Mouse (Mus musculus): ENCODE results near the gene Wwox. TPM values are rescaled to one million over a fixed set of nuclear protein-coding genes. Genes with fewer than 3 reads are reported as not detected.

Wwox gene
- polyA plus RNA-seq, 1 experiment, result 14.9 TPM

DNA sequence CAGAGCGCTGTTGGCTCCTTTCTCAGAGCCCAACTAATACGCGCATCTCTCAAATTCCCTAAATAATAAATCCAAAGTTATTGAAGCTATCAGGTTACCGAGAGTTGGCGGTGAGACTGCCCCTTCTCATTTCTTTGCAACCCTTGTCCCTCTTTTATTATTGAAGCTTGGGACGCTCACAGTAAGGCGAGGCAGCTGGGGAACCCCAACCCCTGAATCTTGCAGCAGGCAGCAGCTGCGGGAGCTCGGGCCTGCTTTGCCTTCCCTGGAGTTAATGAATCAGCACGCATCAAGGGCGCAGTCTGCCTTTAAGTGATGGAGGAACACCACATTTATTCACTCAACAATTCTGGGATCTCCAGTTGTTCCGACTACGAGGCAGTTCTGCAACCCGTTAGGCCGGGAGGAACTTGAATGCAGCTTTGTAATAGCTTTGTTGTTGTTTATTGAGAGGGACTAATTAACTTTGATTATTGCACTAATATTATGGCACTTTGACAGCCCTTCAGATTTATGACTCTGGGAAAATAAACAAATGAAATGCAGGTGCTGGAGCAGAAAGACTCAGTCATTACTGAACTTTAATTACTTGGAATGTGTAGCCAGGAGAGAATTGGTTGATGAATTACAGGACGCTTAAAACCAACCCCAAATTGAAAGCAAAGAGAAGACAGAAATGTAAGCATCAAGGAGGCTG, 60.1 kb downstream of the Wwox start:
- no peak overlapping the region for H3K27ac ChIP-seq (ENCODE audit: control insufficient read depth, insufficient read depth, low read depth, low read length)
- no peaks in the 10 kb centered on the region for H3K4me1 ChIP-seq (ENCODE audit: control insufficient read depth, insufficient read depth, low read length)
- TF ChIP-seq CTCF (IDR thresholded peaks at IDR 0.05; ENCODE audit: control insufficient read depth, insufficient read depth, insufficient replicate concordance, low read depth, low read length) (no peak), POLR2A (IDR thresholded peaks at IDR 0.05; ENCODE audit: control insufficient read depth, low read depth, low read length) (no peak)
- H3K4me3 ChIP-seq (ENCODE audit: control insufficient read depth, low read depth, low read length), result no peak overlapping the region
- no peaks in the 10 kb centered on the region for H3K36me3 ChIP-seq (ENCODE audit: control insufficient read depth, insufficient read depth, low read length)
- H3K27me3 ChIP-seq (ENCODE audit: control insufficient read depth, insufficient read depth, low read length), result no peaks in the 10 kb centered on the region

DNA sequence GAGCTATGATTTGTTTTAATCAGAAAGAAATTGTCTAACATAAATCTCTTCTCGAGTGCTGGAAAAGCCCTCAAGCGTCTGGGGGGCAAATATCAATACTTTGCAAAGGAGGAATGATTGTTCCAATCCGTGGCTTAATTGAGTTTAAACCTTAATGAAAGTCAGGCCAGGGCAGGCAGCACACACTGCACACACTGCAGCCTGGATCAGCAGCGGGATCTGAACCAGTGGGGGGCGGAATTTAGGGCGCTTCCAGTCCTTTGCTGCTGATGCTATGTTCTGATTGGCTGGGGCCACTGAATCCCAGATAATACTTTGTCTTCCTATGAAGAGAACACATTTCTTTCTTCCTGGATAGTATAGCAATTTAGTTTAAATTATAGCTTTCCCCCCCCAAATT, 62.5 kb downstream of the Wwox start:
- TF ChIP-seq CTCF (IDR thresholded peaks at IDR 0.05; ENCODE audit: control insufficient read depth, insufficient read depth, insufficient replicate concordance, low read depth, low read length), result no peak
- no peak for TF ChIP-seq POLR2A (IDR thresholded peaks at IDR 0.05; ENCODE audit: control insufficient read depth, low read depth, low read length)
- no peak overlapping the region for H3K4me3 ChIP-seq (ENCODE audit: control insufficient read depth, low read depth, low read length)
- H3K4me1 ChIP-seq (ENCODE audit: control insufficient read depth, insufficient read depth, low read length), result no peaks in the 10 kb centered on the region
- H3K27me3 ChIP-seq (ENCODE audit: control insufficient read depth, insufficient read depth, low read length), result no peaks in the 10 kb centered on the region
- no peaks in the 10 kb centered on the region for H3K36me3 ChIP-seq (ENCODE audit: control insufficient read depth, insufficient read depth, low read length)
- no peak overlapping the region for H3K27ac ChIP-seq (ENCODE audit: control insufficient read depth, insufficient read depth, low read depth, low read length)

DNA sequence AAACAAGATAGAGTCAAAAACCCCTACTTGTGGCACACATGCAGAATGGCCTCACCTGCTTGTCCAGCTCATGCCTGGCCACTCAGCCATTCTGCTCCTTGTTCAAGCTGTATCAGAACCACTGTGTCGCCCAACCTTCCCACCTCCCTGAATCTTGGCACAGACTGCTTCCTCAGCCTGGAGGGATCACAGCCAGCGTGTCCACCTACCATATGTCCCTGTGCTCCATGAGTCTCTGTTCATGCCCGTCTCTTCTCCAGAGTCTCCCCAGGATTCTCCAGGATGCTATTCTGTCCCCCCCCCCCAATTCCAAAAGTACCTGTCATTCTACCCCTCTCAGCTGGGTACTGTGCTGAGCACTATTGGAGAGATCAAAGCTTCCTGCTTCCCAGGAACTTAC, 63.7 kb downstream of the Wwox start:
- Histone ChIP-seq H3K4me1 (ENCODE audit: control insufficient read depth, insufficient read depth, low read length) (no peaks in the 10 kb centered on the region), H3K27me3 (ENCODE audit: control insufficient read depth, insufficient read depth, low read length) (no peaks in the 10 kb centered on the region), H3K27ac (ENCODE audit: control insufficient read depth, insufficient read depth, low read depth, low read length) (no peak overlapping the region), H3K36me3 (ENCODE audit: control insufficient read depth, insufficient read depth, low read length) (no peaks in the 10 kb centered on the region), H3K4me3 (ENCODE audit: control insufficient read depth, low read depth, low read length) (no peak overlapping the region)
- TF ChIP-seq CTCF (IDR thresholded peaks at IDR 0.05; ENCODE audit: control insufficient read depth, insufficient read depth, insufficient replicate concordance, low read depth, low read length), result no peak
- no peak for TF ChIP-seq POLR2A (IDR thresholded peaks at IDR 0.05; ENCODE audit: control insufficient read depth, low read depth, low read length)

DNA sequence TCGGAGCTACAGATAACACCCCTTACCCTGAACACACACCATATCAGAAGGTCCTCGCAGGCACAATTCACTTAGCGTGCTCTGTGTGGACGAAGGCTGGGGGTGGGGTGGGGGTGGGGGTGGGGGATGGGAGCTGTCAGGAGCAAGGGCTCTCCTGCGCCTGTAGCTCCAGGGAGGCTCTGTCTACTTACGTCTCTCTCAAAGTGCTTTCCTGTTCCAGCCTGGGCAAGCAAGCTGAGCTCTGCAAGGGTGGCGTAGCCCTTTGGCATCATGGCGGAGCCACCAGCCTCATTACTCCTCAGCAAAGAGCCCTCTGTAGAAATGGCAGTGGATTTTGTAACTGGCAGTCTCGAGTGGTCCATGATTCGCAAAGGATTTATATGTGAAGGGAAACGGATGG, 65.4 kb downstream of the Wwox start:
- H3K27ac ChIP-seq (ENCODE audit: control insufficient read depth, insufficient read depth, low read depth, low read length), result no peak overlapping the region
- H3K4me3 ChIP-seq (ENCODE audit: control insufficient read depth, low read depth, low read length), result no peak overlapping the region
- TF ChIP-seq POLR2A (IDR thresholded peaks at IDR 0.05; ENCODE audit: control insufficient read depth, low read depth, low read length), result no peak
- TF ChIP-seq CTCF (IDR thresholded peaks at IDR 0.05; ENCODE audit: control insufficient read depth, insufficient read depth, insufficient replicate concordance, low read depth, low read length), result no peak
- H3K4me1 ChIP-seq (ENCODE audit: control insufficient read depth, insufficient read depth, low read length), result no peaks in the 10 kb centered on the region
- H3K27me3 ChIP-seq (ENCODE audit: control insufficient read depth, insufficient read depth, low read length), result no peaks in the 10 kb centered on the region
- no peaks in the 10 kb centered on the region for H3K36me3 ChIP-seq (ENCODE audit: control insufficient read depth, insufficient read depth, low read length)

DNA sequence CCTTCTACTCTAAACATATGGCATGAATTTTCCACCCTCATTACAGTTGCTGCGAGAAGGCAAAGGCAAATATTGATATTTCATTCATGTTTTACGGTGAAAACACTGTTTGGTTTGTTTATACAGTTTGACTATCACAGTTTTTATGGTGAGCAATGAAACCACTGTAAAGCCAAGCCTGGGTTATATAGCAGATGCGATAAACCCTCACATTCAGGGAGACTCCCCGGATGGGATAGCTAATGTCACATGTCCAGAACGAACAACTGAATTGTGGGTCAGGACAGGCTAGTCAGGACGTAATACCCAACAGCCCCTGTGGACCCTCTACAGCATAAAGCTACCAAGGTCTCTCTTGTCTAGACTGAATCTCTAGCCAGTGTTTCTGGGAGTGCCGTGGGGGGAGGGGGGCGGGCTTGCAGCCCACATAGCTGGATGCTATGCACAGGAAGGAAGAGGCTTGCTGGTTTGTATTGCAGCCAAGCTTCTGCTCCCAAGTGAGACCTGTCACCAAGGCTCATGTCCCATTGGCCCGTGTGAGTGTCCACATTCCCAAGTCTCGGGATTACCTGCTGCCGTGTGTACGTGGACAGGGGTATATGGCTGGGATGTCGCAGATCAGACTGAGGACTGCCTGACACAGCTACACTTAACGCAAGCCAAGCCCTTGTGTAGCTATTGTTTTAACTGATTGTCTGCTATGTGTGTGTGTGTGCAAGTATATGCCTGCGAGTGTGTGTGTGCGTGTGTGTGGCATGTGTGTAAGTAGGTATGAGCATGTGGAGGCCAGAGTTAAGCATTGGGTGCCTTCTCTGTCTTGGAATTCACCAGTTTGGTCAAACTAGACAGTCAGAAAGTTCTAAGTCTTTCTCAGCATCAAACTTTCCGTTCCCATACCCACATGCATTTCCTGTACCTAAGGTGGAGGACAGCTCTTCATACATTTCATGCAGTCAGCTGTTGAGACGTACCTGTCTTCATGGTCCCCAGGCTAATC, 66.2 kb downstream of the Wwox start:
- no peak overlapping the region for H3K4me3 ChIP-seq (ENCODE audit: control insufficient read depth, low read depth, low read length)
- no peaks in the 10 kb centered on the region for H3K27me3 ChIP-seq (ENCODE audit: control insufficient read depth, insufficient read depth, low read length)
- no peaks in the 10 kb centered on the region for H3K36me3 ChIP-seq (ENCODE audit: control insufficient read depth, insufficient read depth, low read length)
- no peaks in the 10 kb centered on the region for H3K4me1 ChIP-seq (ENCODE audit: control insufficient read depth, insufficient read depth, low read length)
- H3K27ac ChIP-seq (ENCODE audit: control insufficient read depth, insufficient read depth, low read depth, low read length), result no peak overlapping the region
- TF ChIP-seq CTCF (IDR thresholded peaks at IDR 0.05; ENCODE audit: control insufficient read depth, insufficient read depth, insufficient replicate concordance, low read depth, low read length) (no peak), POLR2A (IDR thresholded peaks at IDR 0.05; ENCODE audit: control insufficient read depth, low read depth, low read length) (no peak)

DNA sequence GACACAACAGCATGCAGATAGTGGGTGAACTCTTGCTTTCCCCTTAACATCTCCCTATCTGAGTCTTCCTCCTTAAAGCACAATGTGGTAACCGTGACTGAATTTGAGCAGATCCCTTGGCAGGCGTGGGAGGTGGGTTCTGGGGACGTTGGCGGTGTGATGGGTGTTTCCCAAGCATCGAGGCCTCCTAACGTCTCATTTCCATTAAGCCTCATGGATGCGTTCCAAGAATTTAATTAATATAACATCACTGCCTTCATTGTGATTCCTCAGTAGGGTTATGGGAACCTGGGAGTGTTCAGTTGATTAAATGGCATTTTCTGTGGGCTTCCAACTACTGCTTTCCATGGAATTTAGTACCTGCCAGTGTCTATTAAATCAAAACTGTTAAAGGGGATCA, 67.9 kb downstream of the Wwox start:
- no peaks in the 10 kb centered on the region for H3K36me3 ChIP-seq (ENCODE audit: control insufficient read depth, insufficient read depth, low read length)
- H3K27ac ChIP-seq (ENCODE audit: control insufficient read depth, insufficient read depth, low read depth, low read length), result no peak overlapping the region
- no peaks in the 10 kb centered on the region for H3K4me1 ChIP-seq (ENCODE audit: control insufficient read depth, insufficient read depth, low read length)
- no peak for TF ChIP-seq POLR2A (IDR thresholded peaks at IDR 0.05; ENCODE audit: control insufficient read depth, low read depth, low read length)
- no peak for TF ChIP-seq CTCF (IDR thresholded peaks at IDR 0.05; ENCODE audit: control insufficient read depth, insufficient read depth, insufficient replicate concordance, low read depth, low read length)
- no peak overlapping the region for H3K4me3 ChIP-seq (ENCODE audit: control insufficient read depth, low read depth, low read length)
- no peaks in the 10 kb centered on the region for H3K27me3 ChIP-seq (ENCODE audit: control insufficient read depth, insufficient read depth, low read length)

DNA sequence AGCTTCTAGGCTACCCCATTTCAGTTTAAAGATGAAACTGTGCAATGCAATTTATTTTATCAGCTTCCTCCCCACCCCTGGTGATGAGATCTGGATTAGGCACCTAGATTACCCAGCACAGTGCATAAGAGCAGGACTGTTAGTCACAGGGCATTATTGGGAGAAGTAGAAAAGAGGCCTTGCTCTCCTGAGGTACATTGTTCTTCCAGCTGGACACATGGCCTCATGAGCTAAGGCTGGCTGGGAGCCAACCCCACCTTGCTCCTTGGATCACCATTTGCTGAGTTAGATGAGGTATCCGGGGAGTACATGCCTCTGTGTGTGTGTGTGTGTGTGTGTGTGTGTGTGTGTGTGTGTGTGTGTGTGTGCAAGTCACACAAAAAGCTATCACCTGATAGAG, 70.8 kb downstream of the Wwox start:
- Histone ChIP-seq H3K27me3 (ENCODE audit: control insufficient read depth, insufficient read depth, low read length) (no peaks in the 10 kb centered on the region), H3K4me1 (ENCODE audit: control insufficient read depth, insufficient read depth, low read length) (no peaks in the 10 kb centered on the region), H3K4me3 (ENCODE audit: control insufficient read depth, low read depth, low read length) (no peak overlapping the region), H3K36me3 (ENCODE audit: control insufficient read depth, insufficient read depth, low read length) (no peaks in the 10 kb centered on the region), H3K27ac (ENCODE audit: control insufficient read depth, insufficient read depth, low read depth, low read length) (no peak overlapping the region)
- TF ChIP-seq CTCF (IDR thresholded peaks at IDR 0.05; ENCODE audit: control insufficient read depth, insufficient read depth, insufficient replicate concordance, low read depth, low read length), result no peak
